Mouse (Mus musculus) limb, embryonic 15.5 days (tissue): ENCODE results near the gene Ogfrl1. TPM values are rescaled to one million over a fixed set of nuclear protein-coding genes. Genes with fewer than 3 reads are reported as not detected.

Source experiments
- ATAC-seq: fragments of 200-750 bp; cut with Nextera tagmentation; 2 replicates; pipeline ENCODE4 v1.8.0; 2017; ENCODE audit warnings: low read depth, moderate TSS enrichment; ENCODE audit not compliant: insufficient number of reproducible peaks, low FRiP score, low TSS enrichment
- H3K27ac ChIP-seq: fragments of 300-500 bp; sonication (generic); 2 replicates; pipeline ENCODE4 v1.5.1; 2015; ENCODE audit warnings: moderate library complexity, mild to moderate bottlenecking, inconsistent platforms
- H3K27me3 ChIP-seq: fragments of 300-500 bp; sonication (generic); 2 replicates; pipeline ENCODE4 v1.6.1; 2015; ENCODE audit warnings: inconsistent platforms
- H3K36me3 ChIP-seq: fragments of 300-500 bp; sonication (generic); 2 replicates; pipeline ENCODE4 v1.6.1; 2015; ENCODE audit warnings: inconsistent platforms
- H3K4me1 ChIP-seq: fragments of 300-500 bp; sonication (generic); 2 replicates; pipeline ENCODE4 v1.6.1; 2015; ENCODE audit warnings: inconsistent platforms
- H3K4me2 ChIP-seq: fragments of 300-500 bp; sonication (generic); 2 replicates; pipeline ENCODE4 v1.6.1; 2015; ENCODE audit warnings: mild to moderate bottlenecking, inconsistent platforms
- H3K4me3 ChIP-seq: fragments of 300-500 bp; sonication (generic); 2 replicates; pipeline ENCODE4 v1.5.1; 2015; ENCODE audit warnings: mild to moderate bottlenecking, inconsistent platforms
- H3K9ac ChIP-seq: fragments of 300-500 bp; sonication (generic); 2 replicates; pipeline ENCODE4 v1.6.1; 2015; ENCODE audit warnings: inconsistent platforms
- H3K9me3 ChIP-seq: fragments of 300-500 bp; sonication (generic); 2 replicates; pipeline ENCODE4 v1.6.1; 2016; ENCODE audit warnings: inconsistent platforms
- WGBS: fragments of 180-500 bp; shearing (Covaris S2); methylation state at CpG from one replicate; pipeline ENCODE4 v1.1.7; 2015; 5-methylcytosine and 5-hydroxymethylcytosine counted together
- polyA plus RNA-seq: library from polyadenylated mRNA; unstranded; fragments of >200 nt; fragmentation: Nextera tagmentation; extraction: Ambion mirVana; gene quantifications from 2 replicates; pipeline ENCODE4 v1.2.1, GENCODE M21; 2015

Ogfrl1 gene
- polyA plus RNA-seq, 1 experiment from 2014 or later = 9.4 TPM

DNA sequence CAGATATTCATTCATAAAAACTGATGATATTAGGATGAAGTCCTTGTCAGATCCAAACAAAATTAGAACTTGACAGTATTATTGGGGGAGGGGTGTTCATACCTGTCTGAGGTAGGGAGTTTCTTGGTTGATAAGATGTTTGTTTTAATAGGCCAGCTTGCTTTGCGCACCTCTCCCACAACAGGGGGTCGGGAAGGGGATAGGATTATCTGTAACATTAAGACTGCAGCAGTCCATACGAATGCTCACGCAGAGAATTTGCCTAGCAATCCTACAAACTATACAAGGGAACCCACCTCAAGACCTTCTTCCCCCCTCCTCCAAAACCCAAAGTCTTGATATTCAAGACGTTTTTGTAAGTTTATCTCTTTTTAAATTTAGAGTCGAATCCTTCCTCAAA, 13.2 kb downstream of the Ogfrl1 start:
- Histone ChIP-seq H3K27me3 (no peaks in the 10 kb centered on the region), H3K9me3 (no peaks in the 10 kb centered on the region), H3K36me3 (no peaks in the 10 kb centered on the region), H3K4me1 (peaks cover 10% of the 10 kb centered on the region; the same call in 1 of the 2 replicates), H3K9ac (no peak overlapping the region), H3K4me3 (no peak overlapping the region), H3K27ac (no peak overlapping the region), H3K4me2 (no peak overlapping the region)
- ATAC-seq = no peak
- WGBS = 83% methylated on average over 6 of the region's 6 CpGs

DNA sequence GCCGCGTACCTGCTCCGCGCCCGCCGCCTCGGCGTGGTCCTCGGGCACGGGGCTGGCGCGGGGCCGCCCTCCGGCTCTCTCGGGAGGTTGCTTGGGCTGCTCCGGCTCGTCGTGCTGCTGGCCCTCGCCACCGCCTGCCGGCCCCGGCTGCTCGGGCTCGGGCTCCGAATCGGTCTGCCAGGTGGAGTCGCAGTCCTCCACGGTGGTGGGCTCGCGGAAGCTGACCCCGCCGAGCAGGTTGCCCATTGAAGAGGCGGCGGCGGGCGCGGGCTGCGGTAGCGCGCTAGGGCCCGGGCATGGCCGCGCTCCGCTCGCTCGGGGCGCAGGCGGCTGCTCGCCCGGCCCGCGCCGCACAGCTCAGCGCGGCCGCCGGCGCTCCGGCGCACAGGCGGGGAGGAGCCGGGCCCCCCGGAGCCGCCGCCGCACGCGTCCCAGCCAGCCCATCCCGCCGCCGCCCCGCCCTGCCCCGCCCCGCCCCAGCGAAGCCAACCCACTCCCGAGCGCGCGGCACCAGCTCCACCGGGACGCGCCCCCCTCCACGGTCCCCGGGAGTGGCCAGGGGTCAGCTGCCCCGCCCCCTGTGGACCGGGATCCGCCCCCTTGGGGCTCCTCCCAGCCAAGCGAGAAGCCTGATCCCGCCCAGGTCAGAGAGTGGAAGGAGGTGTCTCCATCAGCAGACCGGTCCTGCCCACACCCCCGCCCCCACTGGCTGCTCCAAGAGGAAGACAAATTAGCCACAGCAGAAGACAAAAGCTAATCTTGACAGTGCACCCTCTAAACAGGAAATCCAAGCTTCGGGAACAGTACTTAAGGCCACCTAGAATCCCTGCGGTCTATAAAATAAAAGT, 14.5 kb downstream of the Ogfrl1 start:
- WGBS = 1% methylated on average over 66 of the region's 93 CpGs
- H3K36me3 ChIP-seq = no peaks in the 10 kb centered on the region
- H3K9ac ChIP-seq = peak overlapping the region; percentile 67
- H3K4me1 ChIP-seq = peaks cover 10% of the 10 kb centered on the region; the same call in 1 of the 2 replicates
- H3K27me3 ChIP-seq = no peaks in the 10 kb centered on the region
- ATAC-seq = peak; percentile 94
- H3K4me2 ChIP-seq = peak overlapping the region; percentile 94
- peak overlapping the region; percentile 85 for H3K27ac ChIP-seq
- peak overlapping the region; percentile 73 for H3K4me3 ChIP-seq
- no peaks in the 10 kb centered on the region for H3K9me3 ChIP-seq

DNA sequence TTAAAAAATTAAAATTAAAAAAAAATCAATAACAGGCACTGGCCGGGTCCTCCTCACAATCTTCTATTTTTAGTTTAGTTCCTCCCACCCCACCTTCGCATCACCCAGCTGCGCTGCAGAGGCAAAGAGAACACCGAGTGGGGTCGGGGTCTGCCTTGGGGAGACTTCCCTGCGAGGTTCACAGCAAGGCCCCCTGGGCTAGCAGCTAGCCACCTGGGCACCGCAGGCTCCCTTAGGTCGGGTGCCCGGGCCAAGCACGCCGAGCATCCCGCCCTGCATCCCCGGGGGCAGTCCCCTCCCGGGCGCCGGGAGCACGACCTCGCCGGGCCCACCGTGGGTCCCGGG, 15.1 kb downstream of the Ogfrl1 start:
- Histone ChIP-seq H3K27ac (peak overlapping the region; percentile 85), H3K9ac (peak overlapping the region; percentile 67), H3K4me3 (peak overlapping the region; percentile 73), H3K36me3 (no peaks in the 10 kb centered on the region), H3K4me1 (peaks cover 10% of the 10 kb centered on the region; the same call in 1 of the 2 replicates), H3K9me3 (no peaks in the 10 kb centered on the region), H3K4me2 (peak overlapping the region; percentile 94), H3K27me3 (no peaks in the 10 kb centered on the region)
- no peak for ATAC-seq
- under 1% methylated on average over 21 of the region's 21 CpGs for WGBS

DNA sequence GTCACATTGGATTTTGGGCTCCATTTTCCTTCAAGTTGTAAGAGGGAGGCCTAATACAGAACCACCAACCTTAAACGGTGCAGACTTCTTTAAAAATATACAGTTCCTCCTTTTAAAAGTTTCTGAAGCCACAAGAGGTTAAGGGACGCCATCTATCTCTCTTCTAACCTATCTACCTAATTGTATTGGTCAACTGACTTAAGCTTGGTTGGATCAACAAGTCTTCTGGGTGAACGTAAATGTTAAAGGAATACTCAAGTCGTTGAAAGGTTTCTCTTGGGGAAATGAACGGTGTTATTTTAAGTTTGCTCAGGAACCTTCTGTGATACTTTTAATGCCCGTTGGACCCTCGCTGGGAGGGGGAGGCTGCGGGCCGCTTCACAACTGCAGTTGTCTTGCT, 15.5 kb downstream of the Ogfrl1 start:
- Histone ChIP-seq H3K27ac (no peak overlapping the region), H3K9ac (no peak overlapping the region), H3K36me3 (no peaks in the 10 kb centered on the region), H3K27me3 (no peaks in the 10 kb centered on the region), H3K4me1 (peaks cover 10% of the 10 kb centered on the region; the same call in 1 of the 2 replicates), H3K9me3 (no peaks in the 10 kb centered on the region), H3K4me3 (peak overlapping the region; percentile 73), H3K4me2 (peak overlapping the region; percentile 94)
- WGBS = 15% methylated on average over 9 of the region's 9 CpGs
- ATAC-seq = no peak

DNA sequence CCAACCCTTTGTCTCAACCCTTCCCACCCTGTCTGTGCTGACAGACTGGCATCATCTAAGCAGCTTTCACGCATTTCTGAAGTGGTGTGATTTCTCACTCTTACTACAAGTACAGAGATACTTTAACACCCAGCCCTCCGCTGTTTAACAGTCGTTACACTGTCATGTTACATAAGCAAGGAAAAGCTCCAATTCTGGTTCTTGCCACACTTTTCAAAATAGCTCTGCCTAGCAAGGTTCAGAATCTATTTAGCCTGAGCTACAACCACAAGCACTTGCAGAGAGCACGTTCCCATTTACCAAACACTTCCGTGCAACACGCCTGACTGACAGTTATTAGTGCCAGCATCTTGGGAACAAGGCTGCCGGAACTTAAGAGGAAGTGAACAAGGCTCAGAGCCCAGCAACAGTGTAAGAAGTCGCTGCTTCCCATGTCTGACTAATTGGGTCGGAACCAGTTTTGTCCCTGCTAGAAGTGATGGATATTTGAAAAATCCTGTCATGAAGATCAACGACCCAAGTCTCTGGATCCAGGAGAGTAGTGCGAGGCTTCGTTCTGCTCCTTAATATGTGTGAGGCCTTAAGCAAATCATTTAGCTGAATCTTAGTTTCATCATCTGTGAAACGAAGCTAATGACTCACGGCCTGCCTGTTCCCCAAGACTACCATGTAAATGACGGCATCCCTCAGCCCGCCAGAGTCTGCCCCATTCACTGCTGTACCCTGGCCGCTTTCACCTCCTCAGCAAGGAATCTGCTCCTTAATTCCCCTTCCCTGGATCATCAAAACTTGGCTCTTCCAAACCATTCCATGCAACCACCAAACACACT, 17.4 kb downstream of the Ogfrl1 start:
- Histone ChIP-seq H3K9ac (no peak overlapping the region), H3K27me3 (no peaks in the 10 kb centered on the region), H3K4me2 (no peak overlapping the region), H3K36me3 (peaks cover 8% of the 10 kb centered on the region; the same call in 1 of the 2 replicates), H3K4me1 (peaks cover 10% of the 10 kb centered on the region; the same call in 1 of the 2 replicates), H3K4me3 (no peak overlapping the region), H3K27ac (no peak overlapping the region), H3K9me3 (no peaks in the 10 kb centered on the region)
- ATAC-seq = no peak
- WGBS = 72% methylated on average over 17 of the region's 17 CpGs

DNA sequence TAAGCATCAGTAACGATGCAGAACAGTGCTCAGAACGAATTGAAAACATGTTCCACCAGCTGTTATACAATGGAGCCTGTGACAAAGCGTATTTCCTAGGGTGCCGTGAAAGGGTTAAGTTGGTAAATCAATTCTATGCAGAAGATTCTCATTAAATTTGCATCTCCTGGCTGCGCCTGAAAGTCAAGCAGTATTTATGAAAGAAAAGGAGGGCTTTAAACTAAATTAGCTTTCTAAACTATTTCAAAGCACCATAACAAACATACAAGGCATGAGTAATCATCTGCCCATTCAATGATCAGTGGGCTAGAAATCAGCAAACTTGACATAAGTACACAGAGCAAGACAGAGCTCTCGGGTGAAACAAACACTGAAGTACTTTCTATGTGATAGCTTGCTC, 18.3 kb downstream of the Ogfrl1 start:
- Histone ChIP-seq H3K9ac (no peak overlapping the region), H3K27ac (no peak overlapping the region), H3K4me3 (no peak overlapping the region), H3K4me2 (no peak overlapping the region), H3K4me1 (peaks cover 10% of the 10 kb centered on the region; the same call in 1 of the 2 replicates), H3K27me3 (no peaks in the 10 kb centered on the region), H3K36me3 (peaks cover 11% of the 10 kb centered on the region; the same call in 1 of the 2 replicates), H3K9me3 (no peaks in the 10 kb centered on the region)
- no peak for ATAC-seq
- 62% methylated on average over 6 of the region's 6 CpGs for WGBS

DNA sequence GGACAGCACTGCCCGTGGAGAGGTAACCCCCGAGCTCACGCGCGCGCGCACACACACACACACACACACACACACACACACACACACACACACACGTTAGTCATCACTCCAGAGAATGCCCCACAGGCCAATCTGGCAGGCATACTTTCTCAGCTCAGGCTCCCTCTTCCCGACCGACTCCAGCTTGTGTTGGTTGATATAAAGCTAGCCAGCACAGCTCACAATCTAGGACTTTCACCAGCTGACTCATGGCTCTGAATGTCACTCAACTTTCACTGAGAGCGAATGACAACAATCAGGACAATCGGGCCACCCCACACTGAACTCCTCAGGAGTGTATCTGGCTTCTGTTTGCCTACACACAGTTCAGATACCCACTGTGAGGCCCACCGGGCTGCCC, 20.0 kb downstream of the Ogfrl1 start:
- Histone ChIP-seq H3K4me2 (no peak overlapping the region), H3K4me1 (peaks cover 6% of the 10 kb centered on the region; the same call in 1 of the 2 replicates), H3K27ac (no peak overlapping the region), H3K36me3 (peaks cover 11% of the 10 kb centered on the region; the same call in 1 of the 2 replicates), H3K9ac (no peak overlapping the region), H3K4me3 (no peak overlapping the region), H3K27me3 (no peaks in the 10 kb centered on the region), H3K9me3 (no peaks in the 10 kb centered on the region)
- WGBS = 87% methylated on average over 13 of the region's 13 CpGs
- ATAC-seq = no peak

DNA sequence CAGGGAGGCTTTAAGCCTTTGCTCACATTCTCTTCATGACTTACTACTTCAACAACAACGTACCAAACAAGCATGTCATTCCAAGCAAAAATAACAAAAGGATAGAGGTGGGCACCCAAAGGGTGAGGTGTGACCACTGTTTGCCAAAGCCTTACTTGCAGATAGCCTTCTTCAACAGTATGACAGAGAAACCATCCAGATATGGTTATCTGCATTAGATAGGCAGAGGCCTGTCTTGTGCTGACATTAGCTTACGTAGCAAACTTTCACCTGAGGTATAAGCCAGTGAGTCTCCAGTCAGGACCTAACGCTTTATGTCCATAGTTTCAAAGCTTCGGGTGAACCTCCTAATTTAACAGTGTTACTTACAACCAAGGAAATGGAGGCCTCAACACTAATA, 23.4 kb downstream of the Ogfrl1 start:
- Histone ChIP-seq H3K9ac (no peak overlapping the region), H3K4me1 (no peaks in the 10 kb centered on the region), H3K4me3 (no peak overlapping the region), H3K36me3 (peaks cover 11% of the 10 kb centered on the region; the same call in 1 of the 2 replicates), H3K9me3 (no peaks in the 10 kb centered on the region), H3K27me3 (no peaks in the 10 kb centered on the region), H3K4me2 (no peak overlapping the region), H3K27ac (no peak overlapping the region)
- ATAC-seq = no peak
- 79% methylated on average over 4 of the region's 4 CpGs for WGBS

DNA sequence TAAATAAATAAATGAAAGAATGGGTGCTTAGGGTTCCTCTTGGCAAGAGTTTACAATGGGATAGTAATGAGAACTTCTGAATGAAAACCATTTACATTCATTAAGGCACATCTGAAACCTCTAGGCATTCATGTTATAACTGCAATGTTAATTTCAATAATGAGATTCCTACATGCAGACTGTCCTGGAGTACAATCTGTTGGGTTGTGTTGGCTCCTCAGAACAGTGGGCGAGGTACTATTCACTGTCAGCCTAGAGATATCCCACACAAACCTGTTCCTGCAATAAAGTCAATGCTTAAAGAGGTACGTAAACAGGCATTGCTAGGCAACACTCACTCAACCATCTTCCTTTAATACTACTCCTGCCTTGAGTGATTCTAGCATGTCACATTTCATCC, 32.0 kb downstream of the Ogfrl1 start:
- Histone ChIP-seq H3K36me3 (no peaks in the 10 kb centered on the region), H3K4me1 (no peaks in the 10 kb centered on the region), H3K4me3 (no peak overlapping the region), H3K4me2 (no peak overlapping the region), H3K9ac (no peak overlapping the region), H3K27me3 (no peaks in the 10 kb centered on the region), H3K27ac (no peak overlapping the region), H3K9me3 (no peaks in the 10 kb centered on the region)
- ATAC-seq = no peak
- WGBS = 83% methylated on average over 2 of the region's 2 CpGs

DNA sequence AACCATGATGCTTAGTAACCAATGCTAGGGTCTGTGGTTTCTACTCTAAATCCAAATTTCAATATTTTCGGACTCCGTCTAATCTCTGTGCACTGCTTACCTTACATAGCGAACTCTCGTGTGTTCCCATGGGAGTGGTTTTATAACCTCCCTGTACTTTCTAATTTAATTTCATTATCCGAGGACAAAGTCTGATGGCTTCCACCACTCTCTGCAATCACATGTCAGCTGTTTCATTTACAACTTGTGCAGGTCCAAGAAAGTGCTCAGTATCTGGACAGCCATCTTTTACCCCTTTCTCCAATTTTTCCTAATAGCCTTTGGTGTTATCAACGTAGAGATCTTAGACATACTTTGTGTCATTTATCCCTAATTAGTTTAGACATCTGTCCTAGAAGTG, 44.7 kb downstream of the Ogfrl1 start:
- Histone ChIP-seq H3K9me3 (no peaks in the 10 kb centered on the region), H3K4me3 (no peak overlapping the region), H3K4me1 (no peaks in the 10 kb centered on the region), H3K9ac (no peak overlapping the region), H3K36me3 (no peaks in the 10 kb centered on the region), H3K27ac (no peak overlapping the region), H3K4me2 (no peak overlapping the region), H3K27me3 (no peaks in the 10 kb centered on the region)
- 72% methylated on average over 6 of the region's 6 CpGs for WGBS
- no peak for ATAC-seq

DNA sequence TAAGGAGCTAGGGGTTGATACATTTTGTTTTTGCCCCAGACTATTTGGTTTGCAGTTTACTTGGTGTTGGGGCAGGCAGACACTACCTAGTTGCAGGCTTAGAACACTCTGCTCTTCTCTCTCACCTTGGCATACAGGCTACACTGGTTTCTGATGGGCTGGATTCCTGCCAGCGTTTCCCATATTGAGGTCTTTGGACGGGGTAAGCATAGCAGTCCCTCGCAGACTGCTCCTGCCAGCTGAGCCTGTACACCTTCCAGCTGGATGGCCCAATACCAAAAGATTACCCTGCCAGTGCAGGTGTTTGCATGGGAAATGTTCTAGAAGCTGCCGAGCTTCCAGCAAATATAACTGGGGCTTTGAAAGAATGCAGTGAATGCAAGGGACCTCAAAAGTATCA, 45.8 kb downstream of the Ogfrl1 start:
- Histone ChIP-seq H3K36me3 (no peaks in the 10 kb centered on the region), H3K27ac (no peak overlapping the region), H3K4me1 (no peaks in the 10 kb centered on the region), H3K4me3 (no peak overlapping the region), H3K9ac (no peak overlapping the region), H3K9me3 (no peaks in the 10 kb centered on the region), H3K27me3 (no peaks in the 10 kb centered on the region), H3K4me2 (no peak overlapping the region)
- 50% methylated on average over 4 of the region's 4 CpGs for WGBS
- 0 out of 2 replicates have a peak, but pooled peaks have one; percentile 55 for ATAC-seq

DNA sequence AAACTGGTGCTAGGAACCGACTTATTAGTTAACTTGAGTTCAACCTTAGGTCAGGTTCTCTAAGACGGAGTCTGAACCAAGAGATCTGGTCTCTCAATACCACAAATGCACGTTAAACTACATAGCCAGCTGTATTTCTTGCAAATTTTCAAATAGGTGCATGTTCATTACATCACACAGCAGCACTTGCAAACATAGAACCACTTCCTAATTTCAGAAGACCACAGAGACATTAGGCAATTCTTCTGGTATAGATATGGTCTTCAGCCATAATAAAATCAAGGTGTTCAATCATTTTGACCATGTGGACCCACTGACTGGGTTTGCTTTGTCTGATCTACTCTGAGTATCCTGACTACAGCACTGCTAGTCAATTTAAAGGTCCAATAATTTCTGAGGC, 51.9 kb downstream of the Ogfrl1 start:
- no peak overlapping the region for H3K4me3 ChIP-seq
- H3K27me3 ChIP-seq = no peaks in the 10 kb centered on the region

More for the DNA sequence above, 51.9 kb downstream of the Ogfrl1 start:
- Histone ChIP-seq H3K9ac (no peak overlapping the region), H3K4me1 (no peaks in the 10 kb centered on the region), H3K36me3 (no peaks in the 10 kb centered on the region), H3K9me3 (no peaks in the 10 kb centered on the region), H3K27ac (no peak overlapping the region), H3K4me2 (no peak overlapping the region)
- WGBS = 74% methylated on average over 3 of the region's 3 CpGs
- no peak for ATAC-seq
